In the genomic region with DNA sequence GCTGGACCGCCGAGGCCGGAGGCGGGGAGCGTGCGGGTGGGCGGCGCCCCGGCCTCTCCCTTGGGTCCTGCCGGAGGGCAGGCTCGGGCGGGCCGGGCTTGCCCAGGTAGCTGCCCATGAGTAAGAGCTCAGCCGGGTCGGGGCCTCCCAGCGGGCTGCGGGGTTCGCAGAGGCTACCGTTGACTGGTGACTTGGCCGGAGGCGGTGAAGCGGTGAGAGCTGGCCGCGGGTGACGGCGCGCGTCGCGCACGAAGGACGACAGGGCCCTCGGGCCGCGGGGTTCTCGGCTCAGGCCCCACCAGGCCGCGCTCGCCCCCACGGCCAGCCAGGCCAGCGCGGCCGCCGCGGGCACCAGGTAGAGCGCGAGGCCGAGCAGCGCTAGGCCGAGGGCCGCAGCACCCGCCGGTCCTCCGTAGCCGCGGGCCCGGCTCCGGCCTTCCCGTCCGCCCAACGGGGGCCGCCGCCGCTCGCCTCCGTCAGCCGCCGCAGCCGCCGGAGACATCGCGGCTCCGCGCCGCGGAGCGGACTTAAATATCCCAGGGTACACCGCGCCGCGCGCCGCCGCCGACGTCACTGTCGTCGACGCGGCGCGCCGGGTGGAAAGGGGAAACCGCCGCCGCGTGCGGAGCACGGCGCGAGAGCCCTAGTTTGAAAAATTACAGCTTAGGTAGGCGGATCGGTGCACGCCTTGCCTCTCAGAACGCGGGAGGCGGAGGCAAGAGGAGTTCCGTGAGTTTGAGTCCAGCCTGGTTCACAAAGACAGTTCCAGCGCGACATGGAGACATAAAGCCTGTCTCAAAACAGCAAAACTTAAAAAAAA, we compare ENCODE assay signal across 8 mouse cellular contexts. TPM values are rescaled to one million over a fixed set of nuclear protein-coding genes. Genes with fewer than 3 reads are reported as not detected.
DNase-seq lines count a peak whose midpoint lies in the region; ATAC-seq and TF ChIP-seq lines count a peak whose summit lies in the region.

A gene (minus strand): TSS at position 543 of the 820 bp plus-strand sequence.

- no peak for TF ChIP-seq POLR2A in kidney, adult 2 months (IDR thresholded peaks at IDR 0.05; ENCODE audit: low read depth, low read length)
- peak; percentile 71; the same call in 1 of the 2 replicates for TF ChIP-seq POLR2A in limb, embryonic 14.5 days (IDR thresholded peaks at IDR 0.05; ENCODE audit: borderline replicate concordance, extremely low read depth, insufficient read depth, insufficient read length)

- H3K27me3 ChIP-seq in embryonic facial prominence, embryonic 11.5 days (ENCODE audit: control insufficient read depth, insufficient read depth, low read length) = no peaks in the 10 kb centered on the region
- H3K27me3 ChIP-seq in kidney, adult 2 months (replicated peaks; ENCODE audit: control insufficient read depth, insufficient read depth, low read length) = no peaks in the 10 kb centered on the region
- no peaks in the 10 kb centered on the region for H3K27me3 ChIP-seq in limb, embryonic 14.5 days (ENCODE audit: control insufficient read depth, insufficient read depth, low read length)
- no peaks in the 10 kb centered on the region for H3K27me3 ChIP-seq in midbrain, postnatal 0 days (ENCODE audit: insufficient read depth, low read length)

- no peaks in the 10 kb centered on the region for H3K9me3 ChIP-seq in embryonic facial prominence, embryonic 11.5 days (replicated peaks; ENCODE audit: control insufficient read depth, low read length)
- H3K9me3 ChIP-seq in limb, embryonic 14.5 days (ENCODE audit: control insufficient read depth, low read length) = no peaks in the 10 kb centered on the region
- H3K9me3 ChIP-seq in midbrain, postnatal 0 days (ENCODE audit: low read length) = no peaks in the 10 kb centered on the region

- ATAC-seq in embryonic facial prominence, embryonic 11.5 days (replicated peaks; ENCODE audit: insufficient number of reproducible peaks, low FRiP score, low TSS enrichment, low read depth) = peak; percentile 86
- ATAC-seq in limb, embryonic 14.5 days (ENCODE audit: low FRiP score, low read depth) = peak; percentile 92
- peak; percentile 89 for ATAC-seq in midbrain, postnatal 0 days (ENCODE audit: low FRiP score)

- H3K4me2 ChIP-seq in embryonic facial prominence, embryonic 11.5 days (ENCODE audit: low read depth, low read length) = peak within 1 kb of the TSS; percentile 79
- H3K4me2 ChIP-seq in limb, embryonic 14.5 days (replicated peaks; ENCODE audit: low read depth, low read length, severe bottlenecking) = peak within 1 kb of the TSS; percentile 73
- H3K4me2 ChIP-seq in midbrain, postnatal 0 days (ENCODE audit: low read depth, low read length, poor library complexity, severe bottlenecking) = peak within 1 kb of the TSS; percentile 79

- H3K4me3 ChIP-seq in embryonic facial prominence, embryonic 11.5 days (ENCODE audit: low read depth, low read length) = peak within 1 kb of the TSS; percentile 99
- peak within 1 kb of the TSS; percentile 97 for H3K4me3 ChIP-seq in kidney, adult 2 months (ENCODE audit: insufficient read depth, low read depth, low read length)
- peak within 1 kb of the TSS; percentile 98 for H3K4me3 ChIP-seq in limb, embryonic 14.5 days (replicated peaks; ENCODE audit: low read length)
- H3K4me3 ChIP-seq in midbrain, postnatal 0 days (ENCODE audit: low read depth, low read length) = peak within 1 kb of the TSS; percentile 96

- H3K27ac ChIP-seq in embryonic facial prominence, embryonic 11.5 days (replicated peaks; ENCODE audit: low read depth, low read length) = peak within 1 kb of the TSS; percentile 72; the same call in 1 of the 2 replicates
- peak within 1 kb of the TSS; percentile 67 for H3K27ac ChIP-seq in kidney, adult 2 months (ENCODE audit: insufficient read depth, low read depth, low read length)
- peak within 1 kb of the TSS; percentile 86 for H3K27ac ChIP-seq in limb, embryonic 14.5 days (replicated peaks; ENCODE audit: low read depth, low read length)
- peak within 1 kb of the TSS; percentile 78 for H3K27ac ChIP-seq in midbrain, postnatal 0 days (ENCODE audit: low read depth, low read length)

- no peak for TF ChIP-seq CTCF in kidney, adult 2 months (conservative IDR thresholded peaks at IDR 0.05; ENCODE audit: insufficient read depth, insufficient read length, low read depth, low read length)
- no peak for TF ChIP-seq CTCF in midbrain, postnatal 0 days (IDR thresholded peaks at IDR 0.05)

- H3K36me3 ChIP-seq in embryonic facial prominence, embryonic 11.5 days (replicated peaks; ENCODE audit: control insufficient read depth, insufficient read depth, low read depth, low read length) = no peaks in the 10 kb centered on the region
- H3K36me3 ChIP-seq in kidney, adult 2 months (ENCODE audit: control insufficient read depth, insufficient read depth, low read length) = no peaks in the 10 kb centered on the region; the same call in 1 of the 2 replicates
- peaks cover 30% of the 10 kb centered on the region for H3K36me3 ChIP-seq in limb, embryonic 14.5 days (ENCODE audit: control insufficient read depth, insufficient read depth, low read length)
- peaks cover 25% of the 10 kb centered on the region for H3K36me3 ChIP-seq in midbrain, postnatal 0 days (ENCODE audit: insufficient read depth, low read length)

- DNase-seq in layer of hippocampus, adult 11-12 months (ENCODE audit: low spot score) = peak; percentile 83
- no peak for DNase-seq in layer of hippocampus, adult 9-10 months (ENCODE audit: low spot score)
- DNase-seq in embryonic facial prominence, embryonic 11.5 days (ENCODE audit: low spot score) = peak; percentile 94
- peak; percentile 84 to 85 for DNase-seq in heart, adult 18-20 months
- peak; percentile 91 for DNase-seq in kidney, adult 2 months
- DNase-seq in limb, embryonic 14.5 days (ENCODE audit: low spot score) = peak; percentile 88
- peak; percentile 93 for DNase-seq in midbrain, postnatal 0 days (ENCODE audit: low spot score)
- peak; percentile 68 to 78 for DNase-seq in spleen, postnatal 14 days (ENCODE audit: low spot score in 2 of 2)

- under 1% methylated on average over 79 of the region's 110 CpGs for WGBS in embryonic facial prominence, embryonic 11.5 days
- under 1% methylated on average over 109 of the region's 110 CpGs for WGBS in kidney, adult 2 months
- under 1% methylated on average over 66 of the region's 110 CpGs for WGBS in limb, embryonic 14.5 days
- WGBS in midbrain, postnatal 0 days = under 1% methylated on average over 84 of the region's 110 CpGs

- peak within 1 kb of the TSS; percentile 97 for H3K9ac ChIP-seq in embryonic facial prominence, embryonic 11.5 days (replicated peaks; ENCODE audit: low read length)
- peak within 1 kb of the TSS; percentile 99 for H3K9ac ChIP-seq in limb, embryonic 14.5 days (ENCODE audit: low read depth, low read length, severe bottlenecking)
- H3K9ac ChIP-seq in midbrain, postnatal 0 days (replicated peaks; ENCODE audit: low read length, poor library complexity, severe bottlenecking) = peak within 1 kb of the TSS; percentile 97

- no peaks in the 10 kb centered on the region for H3K4me1 ChIP-seq in embryonic facial prominence, embryonic 11.5 days (ENCODE audit: control insufficient read depth, insufficient read depth, low read length)
- H3K4me1 ChIP-seq in kidney, adult 2 months (ENCODE audit: control insufficient read depth, insufficient read depth, low read length) = peaks cover 7% of the 10 kb centered on the region; the same call in 1 of the 2 replicates
- H3K4me1 ChIP-seq in limb, embryonic 14.5 days (ENCODE audit: control insufficient read depth, insufficient read depth, low read length) = peaks cover 12% of the 10 kb centered on the region
- H3K4me1 ChIP-seq in midbrain, postnatal 0 days (ENCODE audit: insufficient read depth, low read length) = no peaks in the 10 kb centered on the region

RNA-seq across cellular contexts. Expression of the gene that starts here (rescaled TPM):
- 14.6 and 15.3 TPM in 2 replicates for polyA plus RNA-seq in embryonic facial prominence, embryonic 11.5 days (2014; fragmentation: Nextera tagmentation; extraction: Ambion mirVana)
- 10 to 100 TPM; 11.4 to 12.4 TPM for total RNA-seq in heart, adult 18-20 months (2021)
- 10.1 and 12.6 TPM in 2 replicates for polyA plus RNA-seq in kidney, adult 2 months (2012; rRNA removed)
- 38.1 and 53.0 TPM in 2 replicates for polyA plus RNA-seq in limb, embryonic 14.5 days (2012; rRNA removed)
- polyA plus RNA-seq in limb, embryonic 14.5 days (2014; fragmentation: Nextera tagmentation; extraction: Ambion mirVana) = 15.3 and 18.3 TPM in 2 replicates
- total RNA-seq in midbrain, postnatal 0 days (2014; rRNA removed) = 12.4 and 12.8 TPM in 2 replicates
- polyA plus RNA-seq in midbrain, postnatal 0 days (2015; fragmentation: Nextera tagmentation; extraction: Ambion mirVana) = 6.7 and 8.5 TPM in 2 replicates
